Comparison of ENCODE assay signal across 8 mouse cellular contexts in genomic region chr9:57940349-57940794, GRCm38 (mm10). TPM values are rescaled to one million over a fixed set of nuclear protein-coding genes. Genes with fewer than 3 reads are reported as not detected.
DNase-seq lines count a peak whose midpoint lies in the region; ATAC-seq and TF ChIP-seq lines count a peak whose summit lies in the region.

No protein-coding gene starts in this region.

- WGBS in heart, adult 2 months = under 1% methylated on average over 43 of the region's 44 CpGs
- under 1% methylated on average over 44 of the region's 44 CpGs for WGBS in heart, embryonic 13.5 days
- WGBS in limb, embryonic 11.5 days = under 1% methylated on average over 44 of the region's 44 CpGs
- whole genome bisulfite sequencing in neural tube, embryonic 12.5 days = 1% methylated on average over 33 of the region's 44 CpGs

- H3K9me3 ChIP-seq in heart, embryonic 13.5 days = no peaks in the 10 kb centered on the region
- no peaks in the 10 kb centered on the region for H3K9me3 ChIP-seq in limb, embryonic 11.5 days (ENCODE audit: control insufficient read depth, low read length)
- H3K9me3 ChIP-seq in neural tube, embryonic 12.5 days = no peaks in the 10 kb centered on the region

- peak overlapping the region; percentile 85 for H3K9ac ChIP-seq in heart, adult 2 months (ENCODE audit: low read depth, low read length)
- H3K9ac ChIP-seq in heart, embryonic 13.5 days = peak overlapping the region; percentile 78
- peak overlapping the region; percentile 63 for H3K9ac ChIP-seq in limb, embryonic 11.5 days (ENCODE audit: low read length)
- H3K9ac ChIP-seq in neural tube, embryonic 12.5 days = peak overlapping the region; percentile 89

- H3K4me3 ChIP-seq in heart, adult 2 months = peak overlapping the region; percentile 90
- H3K4me3 ChIP-seq in C2C12 (ENCODE audit: insufficient read depth, poor library complexity, severe bottlenecking) = peak overlapping the region; percentile 71
- peak overlapping the region; percentile 76 for H3K4me3 ChIP-seq in brown adipose tissue, adult 24 weeks (ENCODE audit: insufficient read depth, low read depth, low read length)
- peak overlapping the region; percentile 81 for H3K4me3 ChIP-seq in heart, embryonic 13.5 days
- H3K4me3 ChIP-seq in limb, embryonic 11.5 days (ENCODE audit: low read depth, low read length) = peak overlapping the region; percentile 74
- H3K4me3 ChIP-seq in neural tube, embryonic 12.5 days = peak overlapping the region; percentile 82

- H3K36me3 ChIP-seq in heart, adult 2 months (ENCODE audit: control insufficient read depth, insufficient read depth, low read length) = 0 out of 2 replicates have a peak, but pooled peaks cover 2% of the 10 kb centered on the region
- H3K36me3 ChIP-seq in C2C12 (ENCODE audit: control insufficient read depth, insufficient read depth) = peaks cover 9% of the 10 kb centered on the region
- H3K36me3 ChIP-seq in heart, embryonic 13.5 days = no peaks in the 10 kb centered on the region
- H3K36me3 ChIP-seq in limb, embryonic 11.5 days (ENCODE audit: control insufficient read depth, insufficient read depth, low read length) = no peaks in the 10 kb centered on the region
- no peaks in the 10 kb centered on the region for H3K36me3 ChIP-seq in neural tube, embryonic 12.5 days

- no peak for DNase-seq in heart, adult 2 months
- no peak for DNase-seq in heart, adult 11 months
- no peak for DNase-seq in limb, embryonic 11.5 days (ENCODE audit: low spot score)
- no peak for DNase-seq in adipocyte (ENCODE audit: low spot score)

- H3K27me3 ChIP-seq in heart, adult 2 months (ENCODE audit: control insufficient read depth, insufficient read depth, low read length) = peaks cover 1% of the 10 kb centered on the region; the same call in 1 of the 2 replicates
- no peaks in the 10 kb centered on the region for H3K27me3 ChIP-seq in C2C12 (ENCODE audit: control insufficient read depth, insufficient read depth, insufficient read length)
- peaks cover 85% of the 10 kb centered on the region for H3K27me3 ChIP-seq in heart, embryonic 13.5 days (replicated peaks)
- H3K27me3 ChIP-seq in limb, embryonic 11.5 days (ENCODE audit: control insufficient read depth, insufficient read depth, low read length) = peaks cover 30% of the 10 kb centered on the region
- peaks cover 31% of the 10 kb centered on the region for H3K27me3 ChIP-seq in neural tube, embryonic 12.5 days (replicated peaks)

- H3ac ChIP-seq in C2C12 (ENCODE audit: control insufficient read depth, insufficient read length, low read depth) = peak overlapping the region; percentile 83

- H3K79me2 ChIP-seq in heart, adult 2 months (replicated peaks; ENCODE audit: control insufficient read depth, insufficient read depth, low read length) = no peaks in the 10 kb centered on the region
- H3K79me2 ChIP-seq in C2C12 (ENCODE audit: control insufficient read depth, insufficient read depth) = peaks cover 65% of the 10 kb centered on the region

- intact Hi-C loops in heart, adult 2 months (cut with DNase I) = loop anchor here (1.0 kb wide), 1 partner anchor 30 kb away; no protein-coding TSS in a partner anchor

- TF ChIP-seq CTCF in heart, adult 2 months (IDR thresholded peaks at IDR 0.05) = no peak
- no peak for TF ChIP-seq CTCF in C2C12 (IDR thresholded peaks at IDR 0.05; ENCODE audit: control insufficient read depth, insufficient read depth, insufficient read length)

- ATAC-seq in heart, embryonic 13.5 days (ENCODE audit: extremely low read depth, insufficient number of reproducible peaks, low FRiP score, low TSS enrichment) = 0 out of 2 replicates have a peak, but pooled peaks have one; percentile 23
- ATAC-seq in limb, embryonic 11.5 days (ENCODE audit: insufficient number of reproducible peaks, low FRiP score, low TSS enrichment, low read depth) = peak; percentile 64
- peak; percentile 69 for ATAC-seq in neural tube, embryonic 12.5 days (ENCODE audit: low FRiP score, low read depth)

- no peak for TF ChIP-seq EP300 in heart, adult 2 months (IDR thresholded peaks at IDR 0.05; ENCODE audit: insufficient read depth, low read depth, low read length)

- peak overlapping the region; percentile 86 for H3K27ac ChIP-seq in heart, adult 2 months
- H3K27ac ChIP-seq in brown adipose tissue, adult 24 weeks (replicated peaks; ENCODE audit: low read depth, low read length) = peak overlapping the region; percentile 54
- H3K27ac ChIP-seq in heart, embryonic 13.5 days (replicated peaks) = no peak overlapping the region
- H3K27ac ChIP-seq in limb, embryonic 11.5 days (replicated peaks; ENCODE audit: low read depth, low read length) = no peak overlapping the region
- H3K27ac ChIP-seq in neural tube, embryonic 12.5 days = peak overlapping the region; percentile 81

- no peak for TF ChIP-seq POLR2A in heart, adult 2 months (IDR thresholded peaks at IDR 0.05; ENCODE audit: insufficient read depth, low read depth, low read length)

- H3K4me2 ChIP-seq in heart, embryonic 13.5 days = peak overlapping the region; percentile 94
- peak overlapping the region; percentile 92 for H3K4me2 ChIP-seq in limb, embryonic 11.5 days (ENCODE audit: low read depth, severe bottlenecking)
- H3K4me2 ChIP-seq in neural tube, embryonic 12.5 days (replicated peaks) = peak overlapping the region; percentile 94

- H3K79me3 ChIP-seq in C2C12 (ENCODE audit: low read depth) = peaks cover 51% of the 10 kb centered on the region

- peaks cover 5% of the 10 kb centered on the region for H3K4me1 ChIP-seq in heart, adult 2 months (ENCODE audit: control insufficient read depth, insufficient read depth, low read length)
- H3K4me1 ChIP-seq in brown adipose tissue, adult 24 weeks (ENCODE audit: control insufficient read depth, insufficient read depth, insufficient read length, low read length) = 0 out of 2 replicates have a peak, but pooled peaks cover 2% of the 10 kb centered on the region
- peaks cover 21% of the 10 kb centered on the region for H3K4me1 ChIP-seq in heart, embryonic 13.5 days
- peaks cover 10% of the 10 kb centered on the region for H3K4me1 ChIP-seq in limb, embryonic 11.5 days (ENCODE audit: control insufficient read depth, insufficient read depth, low read length)
- H3K4me1 ChIP-seq in neural tube, embryonic 12.5 days = peaks cover 31% of the 10 kb centered on the region

TF ChIP-seq in C2C12, 6 proteins besides CTCF, POLR2A, EP300 and RAD21:
- TF ChIP-seq MYOG (IDR thresholded peaks at IDR 0.05; ENCODE audit: control insufficient read depth, extremely low read depth, insufficient read length) (no peak), FOSL1 (IDR thresholded peaks at IDR 0.05; ENCODE audit: insufficient read depth, low read length, poor library complexity, severe bottlenecking) (no peak), CEBPB (IDR thresholded peaks at IDR 0.05; ENCODE audit: low read depth) (no peak), MYOD1 (IDR thresholded peaks at IDR 0.05; ENCODE audit: control insufficient read depth, insufficient read length, low read depth) (no peak), USF1 (IDR thresholded peaks at IDR 0.05; ENCODE audit: low read depth) (no peak), MAX (IDR thresholded peaks at IDR 0.05) (no peak)
TF ChIP-seq in C2C12: peak in this region for 0.

RNA-seq across cellular contexts. Expression of gene Sema7a, which starts 0.5 kb away (rescaled TPM):
- 10 to 100 TPM; 26.7 to 31.1 TPM for total RNA-seq in heart, adult 2 months (2021)
- 29.0 and 31.3 TPM in 2 replicates for polyA plus RNA-seq in heart, adult 2 months (2012; rRNA removed)
- polyA plus RNA-seq in C2C12 (2012; fragmentation: generic; extraction: Trizol) = 53.8 TPM
- polyA plus RNA-seq in brown adipose tissue, adult 24 weeks (2012; ENCODE audit: insufficient read depth, insufficient read length, missing spikeins) = 2.8 and 6.0 TPM in 2 replicates
- 0.13 and 0.38 TPM in 2 replicates for polyA plus RNA-seq in heart, embryonic 13.5 days (2015; fragmentation: Nextera tagmentation; extraction: Ambion mirVana)
- 0.35 and 1.4 TPM in 2 replicates for polyA plus RNA-seq in limb, embryonic 11.5 days (2014; fragmentation: Nextera tagmentation; extraction: Ambion mirVana)
- 0.85 and 1.3 TPM in 2 replicates for polyA plus RNA-seq in neural tube, embryonic 12.5 days (2016; fragmentation: Nextera tagmentation; extraction: Ambion mirVana)

RNA-seq across cellular contexts. Expression of gene Ubl7, which starts 29.6 kb away (rescaled TPM):
- total RNA-seq in heart, adult 2 months (2021) = 10 to 100 TPM; 75.2 to 83.2 TPM
- polyA plus RNA-seq in heart, adult 2 months (2012; rRNA removed) = 139 and 142 TPM in 2 replicates
- polyA plus RNA-seq in C2C12 (2012; fragmentation: generic; extraction: Trizol) = 59.0 TPM
- polyA plus RNA-seq in brown adipose tissue, adult 24 weeks (2012; ENCODE audit: insufficient read depth, insufficient read length, missing spikeins) = 67.3 and 71.9 TPM in 2 replicates
- polyA plus RNA-seq in heart, embryonic 13.5 days (2015; fragmentation: Nextera tagmentation; extraction: Ambion mirVana) = 104 and 106 TPM in 2 replicates
- 122 and 127 TPM in 2 replicates for polyA plus RNA-seq in limb, embryonic 11.5 days (2014; fragmentation: Nextera tagmentation; extraction: Ambion mirVana)
- 148 and 153 TPM in 2 replicates for polyA plus RNA-seq in neural tube, embryonic 12.5 days (2016; fragmentation: Nextera tagmentation; extraction: Ambion mirVana)

Comparison
In these comparisons a context has a peak if more than half of its experiments do, and no peak if none do; other contexts are left out.
1. H3K27ac ChIP-seq: peak in heart, adult 2 months (single experiment), brown adipose tissue, adult 24 weeks (single experiment) and neural tube, embryonic 12.5 days (single experiment); none in heart, embryonic 13.5 days (single experiment) and limb, embryonic 11.5 days (single experiment).
2. Peak in every context shown above with its lines, with median percentiles within 50 percentile points of each other: H3K4me3 ChIP-seq, H3K9ac ChIP-seq, ATAC-seq and H3K4me2 ChIP-seq.